Mouse (Mus musculus) urinary bladder, adult 2 months (tissue): ENCODE measurements around the gene Pde4d. TPM values are rescaled to one million over a fixed set of nuclear protein-coding genes. Genes with fewer than 3 reads are reported as not detected.

Experiments
- DNase-seq: peaks from one replicate; pipeline ENCODE4 v3.0.0; 2022; ENCODE audit warnings: low spot score
- polyA plus RNA-seq: library from polyadenylated mRNA; depleted of rRNA; stranded (reverse); fragments of >200 nt; gene quantifications from 2 replicates; pipeline ENCODE4 v1.2.3, GENCODE M21; 2012

Gene Pde4d
- polyA plus RNA-seq, 1 experiment = 21.4 TPM

DNA sequence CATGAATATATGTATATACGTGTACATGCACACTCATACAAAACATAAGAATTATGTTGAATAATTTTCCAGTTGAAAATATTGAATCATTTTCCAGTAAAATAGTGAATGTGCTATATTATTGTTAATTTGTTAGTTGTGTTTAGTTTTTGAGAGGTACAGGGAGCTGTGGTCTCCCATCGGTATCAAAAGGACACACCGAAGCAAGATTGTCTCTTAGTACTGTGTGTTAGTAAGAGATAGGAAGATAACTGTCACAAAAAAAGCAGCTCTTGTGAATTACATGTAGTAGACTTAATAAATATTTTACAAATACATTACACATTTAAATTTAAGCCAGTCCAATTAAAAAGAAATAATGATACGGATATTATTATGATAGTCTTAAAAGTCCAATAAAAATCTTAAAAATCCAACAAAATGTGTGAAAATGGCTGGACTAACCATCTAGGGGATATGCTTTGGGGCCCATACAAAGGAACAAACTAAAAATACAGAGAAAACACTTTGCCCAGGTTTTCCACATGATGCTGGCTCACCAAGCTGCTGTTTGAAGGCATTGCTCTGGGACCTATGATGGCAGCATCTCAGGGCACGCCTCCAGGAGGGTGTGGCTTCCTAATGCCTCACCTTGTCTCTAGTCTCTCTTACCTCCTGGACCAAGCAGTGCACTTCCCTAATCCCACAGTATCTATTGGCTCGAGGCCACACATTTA is 1441.6 kb downstream of the Pde4d start:
- no peak for DNase-seq

DNA sequence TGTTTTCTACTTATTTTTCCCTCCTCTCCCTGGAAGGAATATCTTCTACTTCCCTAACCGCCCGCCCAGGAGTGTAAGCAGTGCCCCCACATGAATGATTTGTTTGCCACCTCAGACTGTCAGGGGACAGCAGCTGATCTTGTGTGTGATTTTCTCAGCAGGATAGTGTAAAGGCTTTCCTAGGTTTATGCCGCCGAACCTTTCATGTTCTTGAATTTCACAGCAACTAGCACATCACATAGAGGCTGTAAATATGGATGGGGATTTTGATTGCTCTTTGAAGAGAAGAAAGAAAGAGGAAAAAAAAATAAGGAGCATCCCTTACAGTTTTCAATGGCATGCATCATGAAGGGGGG is 1442.1 kb downstream of the Pde4d start:
- DNase-seq = no peak

DNA sequence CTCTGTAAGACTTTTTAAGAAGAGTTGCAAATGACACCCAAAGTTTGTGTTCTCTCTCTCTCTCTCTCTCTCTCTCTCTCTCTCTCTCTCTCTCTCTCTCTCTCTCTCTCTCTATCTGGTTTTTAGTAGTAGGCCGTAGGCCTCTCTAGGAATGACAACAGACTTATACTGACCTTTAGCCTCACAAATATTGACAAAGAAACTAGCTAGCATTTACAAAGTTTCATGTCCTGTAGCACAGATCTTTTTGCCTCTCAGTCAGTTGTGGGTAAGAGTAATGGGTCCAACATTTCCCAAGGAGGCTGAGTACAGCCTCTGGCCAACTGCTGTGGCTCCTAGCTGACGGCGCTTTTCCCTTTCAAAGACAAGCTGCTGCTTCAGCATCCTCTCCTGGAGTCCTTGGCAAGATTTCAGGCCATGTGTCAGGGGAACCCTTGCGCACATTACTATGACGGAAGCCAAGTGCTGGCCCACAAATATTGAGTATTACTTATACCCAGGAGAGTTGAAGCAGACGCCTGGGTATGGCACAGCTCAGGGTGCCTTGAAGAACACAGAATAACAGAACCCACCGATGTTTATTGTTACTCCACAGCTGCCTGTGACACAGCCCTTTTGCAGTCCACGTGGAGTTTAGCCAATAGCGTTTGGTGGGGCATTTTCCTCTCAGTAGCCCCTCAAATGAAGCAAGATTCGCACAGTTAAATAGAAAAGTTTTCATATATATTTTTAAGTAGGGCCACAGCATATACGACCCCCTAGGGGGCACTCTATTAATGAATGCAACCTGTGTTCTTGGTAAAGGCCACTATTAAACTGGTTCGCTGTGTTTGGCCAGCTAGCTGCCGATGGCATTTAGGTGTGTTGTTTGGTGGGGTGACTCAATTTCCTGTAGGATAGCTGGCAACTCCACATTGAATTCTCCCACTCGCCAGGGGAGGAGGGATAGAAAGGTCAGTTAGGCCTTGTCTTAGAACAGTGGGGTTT is 1450.0 kb downstream of the Pde4d start:
- no peak for DNase-seq

DNA sequence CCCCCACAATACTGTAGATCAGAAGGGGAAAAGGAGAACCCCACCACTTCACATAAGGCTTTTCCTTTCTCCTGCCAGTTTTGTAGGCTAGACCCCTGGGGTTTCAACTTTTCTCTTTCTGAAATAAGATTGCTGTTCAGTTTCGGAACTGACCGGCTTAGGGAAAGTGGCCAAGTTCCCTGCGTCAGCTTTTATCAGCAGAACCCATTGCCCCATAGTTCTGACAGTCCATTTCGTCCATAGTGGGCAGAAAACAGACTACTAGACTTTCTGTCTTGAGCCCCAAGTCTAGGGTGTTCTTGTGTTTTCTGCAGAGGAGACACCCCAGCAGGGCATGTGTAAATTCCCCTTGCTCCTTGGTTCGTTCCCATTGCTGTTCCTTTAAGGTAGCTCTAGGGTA is 1452.1 kb downstream of the Pde4d start:
- no peak for DNase-seq

DNA sequence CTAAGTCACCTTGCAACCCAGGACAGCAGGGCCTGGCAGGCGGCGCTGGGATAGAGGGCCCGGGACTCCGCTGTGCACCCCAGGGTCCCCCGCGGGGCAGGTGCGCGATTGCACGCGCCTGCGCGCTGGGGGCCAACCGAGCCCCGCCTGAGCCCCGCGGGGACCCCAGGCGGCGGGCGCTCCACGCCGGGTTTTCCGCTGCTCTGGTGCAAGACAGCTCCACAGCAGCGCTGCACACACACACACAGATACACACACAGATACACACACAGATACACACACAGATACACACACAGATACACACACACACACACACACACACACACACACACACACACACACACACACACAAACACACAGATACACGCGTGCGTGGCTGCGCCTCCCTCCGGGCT is 1452.7 kb downstream of the Pde4d start:
- peak; percentile 48 for DNase-seq

DNA sequence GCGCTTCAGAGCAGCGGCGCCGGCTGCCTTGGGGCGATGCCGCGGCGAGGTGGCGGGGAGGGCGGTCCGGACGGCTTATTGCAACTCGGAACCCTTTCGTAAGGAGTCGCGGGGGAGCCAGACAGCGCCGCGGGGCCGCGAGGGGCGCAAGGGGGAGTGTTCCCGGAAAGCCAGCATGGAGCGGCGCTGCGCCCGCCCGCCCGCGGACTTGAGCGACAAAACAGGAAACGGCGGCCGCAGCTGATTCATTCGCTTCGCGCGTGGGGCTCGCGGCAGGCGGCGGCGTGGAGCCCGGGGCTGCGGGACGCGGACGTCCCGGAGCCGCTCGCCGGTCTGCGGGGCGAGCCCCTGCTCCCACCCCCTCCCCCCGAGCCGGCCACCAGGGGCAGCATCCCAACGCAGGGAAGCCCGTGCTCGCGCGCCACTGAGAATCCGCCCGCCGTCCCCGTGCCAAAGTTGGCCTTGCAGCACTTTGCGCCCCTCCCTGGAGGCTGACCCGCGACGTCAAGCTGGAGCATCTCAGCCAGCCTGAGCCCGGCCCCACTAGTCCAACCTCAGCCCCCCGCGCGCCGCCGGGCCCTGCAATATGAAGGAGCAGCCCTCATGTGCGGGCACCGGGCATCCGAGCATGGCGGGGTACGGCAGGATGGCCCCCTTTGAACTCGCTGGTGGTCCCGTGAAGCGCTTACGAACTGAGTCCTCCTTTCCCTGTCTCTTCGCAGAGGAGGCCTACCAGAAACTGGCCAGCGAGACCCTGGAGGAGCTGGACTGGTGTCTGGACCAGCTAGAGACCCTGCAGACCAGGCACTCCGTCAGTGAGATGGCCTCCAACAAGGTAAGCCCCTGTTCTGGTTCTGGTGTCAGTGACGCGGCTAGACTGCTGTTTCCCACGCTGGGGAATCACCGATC is 1453.4 kb downstream of the Pde4d start:
- peak; percentile 69 for DNase-seq

DNA sequence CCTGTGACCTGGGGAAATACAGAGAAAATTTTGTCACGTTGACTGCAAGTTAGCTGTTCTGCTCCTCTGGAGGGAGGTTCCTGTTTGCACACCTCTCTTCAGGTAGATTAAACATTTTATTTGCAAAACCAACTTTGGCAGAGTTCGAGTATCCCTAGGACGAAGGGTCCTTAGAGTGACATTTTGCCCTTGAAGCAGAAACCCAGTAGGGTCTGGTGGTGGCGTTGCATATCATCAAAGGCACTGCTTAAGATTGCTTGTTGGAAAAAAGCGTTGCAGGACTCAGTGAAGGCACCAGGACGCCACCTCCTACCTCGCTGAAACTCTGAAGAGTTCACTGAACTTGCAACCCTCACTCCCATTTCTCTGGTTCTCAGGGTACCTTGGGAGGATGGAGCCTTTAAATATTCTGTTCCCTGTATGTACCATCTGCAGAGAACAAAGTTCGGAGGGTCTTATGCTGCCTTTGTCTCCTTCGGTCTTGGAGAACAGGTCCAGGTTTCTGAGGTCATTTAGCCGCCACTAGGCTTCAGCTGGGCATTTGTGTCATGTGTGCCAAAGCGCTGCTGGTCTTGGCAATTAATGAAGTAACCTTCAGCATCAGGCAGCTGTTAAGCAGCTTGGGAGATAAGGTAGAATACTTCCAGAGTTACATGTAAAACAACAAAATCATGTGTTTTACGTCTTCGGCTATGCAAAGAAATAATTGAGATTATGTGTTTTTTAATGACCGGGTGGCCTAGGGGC is 1454.2 kb downstream of the Pde4d start:
- no peak for DNase-seq

DNA sequence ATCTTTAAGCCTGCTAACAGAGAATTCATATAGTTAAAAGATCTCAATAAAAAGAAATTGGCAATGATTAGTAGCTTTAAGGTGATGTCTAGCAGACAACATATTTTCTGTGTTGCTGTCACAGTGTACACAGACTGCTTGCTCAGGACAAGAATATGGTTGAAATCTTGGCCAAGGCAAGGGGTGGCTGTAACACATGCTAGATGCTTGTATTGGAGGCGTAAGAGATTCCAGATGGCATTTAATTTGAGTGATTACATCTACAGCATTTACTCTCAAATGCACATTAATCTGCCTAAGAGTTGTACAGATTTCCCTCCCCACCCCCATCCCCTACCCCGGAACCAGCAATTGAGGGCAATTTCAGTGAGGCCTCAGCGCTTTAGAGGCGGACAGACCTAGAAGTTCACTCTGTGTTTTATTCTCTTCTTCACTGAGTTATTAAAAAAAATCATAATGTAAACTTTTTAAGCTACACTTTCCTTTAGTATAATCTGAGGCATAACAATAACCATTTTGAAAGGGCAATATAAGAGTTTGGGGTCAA is 1456.7 kb downstream of the Pde4d start:
- no peak for DNase-seq

DNA sequence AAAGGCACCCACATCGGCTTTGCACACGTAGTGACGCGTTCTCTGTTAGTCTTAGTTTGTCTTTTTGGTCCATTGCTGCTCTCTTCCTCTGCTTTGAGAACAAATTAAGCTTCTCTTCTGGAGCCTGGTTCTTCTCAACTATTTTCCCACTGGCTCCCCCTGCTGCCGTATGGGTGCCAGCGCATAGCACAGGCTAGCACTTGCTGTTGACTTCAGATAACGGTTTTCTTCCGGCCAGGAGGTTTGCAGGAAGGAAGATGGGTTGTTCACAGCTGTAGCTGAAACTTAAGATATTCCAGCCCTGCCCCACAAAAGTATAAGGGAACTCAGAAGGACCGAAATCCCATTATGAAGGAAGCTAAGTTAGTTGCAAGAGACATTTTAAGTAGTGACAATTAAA is 1457.9 kb downstream of the Pde4d start:
- no peak for DNase-seq

DNA sequence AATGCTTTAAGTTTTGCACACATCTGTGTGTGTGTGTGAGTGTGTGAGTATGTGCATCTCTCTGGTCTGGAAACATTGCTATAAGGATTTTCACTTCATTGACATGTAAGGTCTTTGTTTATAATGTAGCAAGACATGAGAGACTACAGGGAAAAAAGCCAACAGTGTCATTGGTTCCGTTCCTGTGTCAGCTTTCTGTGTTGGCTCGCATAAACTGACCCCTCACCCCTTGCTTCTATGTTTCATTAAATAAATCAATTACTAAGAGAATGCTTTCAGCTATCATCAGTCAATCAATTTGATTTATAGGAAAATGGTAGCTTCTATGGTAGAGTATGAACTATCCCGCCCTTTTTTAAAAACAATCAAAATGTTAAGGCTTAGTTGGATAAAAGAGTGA is 1458.6 kb downstream of the Pde4d start:
- no peak for DNase-seq

DNA sequence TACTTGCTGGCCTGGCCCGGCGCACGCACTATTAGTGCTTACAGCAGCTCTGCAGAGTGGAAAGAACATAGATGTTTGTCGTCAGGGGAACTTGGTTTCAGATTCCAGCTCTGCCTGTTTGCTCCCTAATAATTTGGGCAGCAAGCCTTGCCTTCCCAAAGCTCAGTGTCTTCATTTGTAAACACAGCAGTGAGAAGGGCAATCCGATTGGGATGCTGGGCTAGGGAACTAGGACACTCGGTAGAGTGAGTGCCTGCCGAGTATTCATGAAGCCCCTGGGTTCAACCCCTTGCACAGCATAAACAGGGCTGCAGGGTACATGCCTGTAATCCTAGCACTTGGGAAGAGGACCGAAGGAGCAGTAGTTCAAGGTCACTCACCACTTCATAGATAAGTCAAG is 1459.4 kb downstream of the Pde4d start:
- no peak for DNase-seq

DNA sequence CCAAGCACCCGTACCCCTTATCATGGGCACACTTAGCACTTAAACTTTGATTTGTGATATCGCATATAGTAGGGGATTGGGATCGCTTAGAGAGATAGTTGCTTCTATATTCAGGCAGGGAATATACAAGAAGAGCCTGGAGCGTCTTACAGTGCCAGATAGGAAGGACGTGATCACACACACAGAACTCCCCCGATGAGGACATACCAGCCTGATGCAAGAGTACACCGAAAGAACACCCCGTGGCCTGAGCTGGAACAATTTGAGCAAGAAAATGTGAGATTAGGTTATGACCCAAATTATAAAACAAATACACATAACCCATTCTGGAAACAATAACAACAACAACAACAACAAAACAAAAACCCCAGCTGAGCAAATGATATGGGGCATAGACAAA is 1461.2 kb downstream of the Pde4d start:
- no peak for DNase-seq

DNA sequence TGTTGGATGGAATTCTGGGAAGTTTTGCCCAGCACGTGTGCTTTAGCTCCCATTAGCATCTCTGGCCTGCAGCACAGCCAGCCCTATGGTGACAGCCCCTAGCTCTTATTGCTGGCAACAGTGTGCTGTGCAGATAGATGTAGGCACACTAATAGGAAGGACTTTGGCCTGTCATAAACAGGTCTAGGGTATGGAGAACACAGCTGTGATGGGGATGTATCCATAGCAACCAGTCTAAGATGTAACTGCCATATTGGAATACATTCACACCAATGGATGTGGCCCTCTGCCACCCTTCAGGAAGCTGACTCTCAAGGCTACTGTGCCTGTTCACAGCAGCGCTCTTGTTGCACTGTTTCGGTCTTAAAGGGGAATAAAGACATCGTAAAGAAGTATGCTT is 1462.9 kb downstream of the Pde4d start:
- no peak for DNase-seq

DNA sequence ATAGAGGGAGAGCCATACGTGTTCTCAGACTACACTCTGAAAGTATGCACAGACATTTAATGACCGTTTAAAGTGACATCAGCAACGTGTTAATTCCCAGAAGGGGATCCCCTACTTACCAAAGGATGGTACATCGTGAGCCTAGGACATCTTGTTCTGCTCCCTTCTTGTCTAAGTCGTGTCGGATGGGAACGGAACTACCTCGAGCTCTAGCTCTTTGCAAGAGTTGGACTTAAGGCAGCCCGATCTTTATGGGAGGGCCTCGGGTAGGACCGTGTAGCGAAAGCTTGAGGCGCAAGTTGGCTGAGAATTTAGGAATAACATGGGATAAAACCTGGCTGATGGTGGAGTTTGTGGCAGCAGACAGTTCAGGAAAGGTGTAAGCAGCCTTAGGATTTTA is 1464.5 kb downstream of the Pde4d start:
- no peak for DNase-seq

DNA sequence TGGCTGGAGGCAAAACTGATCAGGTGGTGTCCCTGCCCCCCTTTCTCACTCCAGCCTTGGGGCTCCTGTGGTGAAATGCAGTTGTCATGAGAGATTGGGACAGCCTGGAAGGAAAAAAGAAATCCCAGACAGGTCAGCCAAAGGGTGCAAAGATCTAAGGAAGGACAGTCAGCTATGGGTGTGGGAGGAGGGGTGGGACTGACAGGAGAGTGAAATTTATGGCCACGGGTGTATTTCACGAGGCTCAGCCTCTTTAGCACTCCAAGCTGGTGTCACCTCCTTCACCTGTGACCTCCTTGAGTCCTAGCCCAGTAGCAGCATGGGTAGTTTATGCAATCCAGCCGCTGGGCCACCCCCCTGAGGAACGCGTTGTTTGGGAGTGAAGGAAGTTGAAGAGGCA is 1465.1 kb downstream of the Pde4d start:
- DNase-seq = no peak

DNA sequence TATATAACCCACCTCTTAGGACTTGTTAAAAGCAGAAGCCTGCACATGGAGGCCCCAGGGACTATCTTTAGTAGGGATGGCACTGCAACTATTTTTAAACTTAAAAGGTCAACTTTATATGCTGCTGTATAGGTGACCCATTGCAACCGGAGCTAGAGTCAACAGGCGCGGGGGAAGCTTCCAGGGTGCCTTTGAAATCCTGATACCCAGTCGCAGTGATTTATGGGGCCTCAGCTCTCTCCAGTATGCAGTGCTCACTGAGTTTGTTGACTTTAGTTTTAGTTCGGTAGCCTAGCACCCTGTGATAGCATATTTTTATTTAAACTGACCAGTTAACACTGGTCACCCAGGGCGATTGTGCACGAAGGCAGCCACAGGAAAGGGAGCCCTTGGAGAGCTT is 1465.8 kb downstream of the Pde4d start:
- no peak for DNase-seq

DNA sequence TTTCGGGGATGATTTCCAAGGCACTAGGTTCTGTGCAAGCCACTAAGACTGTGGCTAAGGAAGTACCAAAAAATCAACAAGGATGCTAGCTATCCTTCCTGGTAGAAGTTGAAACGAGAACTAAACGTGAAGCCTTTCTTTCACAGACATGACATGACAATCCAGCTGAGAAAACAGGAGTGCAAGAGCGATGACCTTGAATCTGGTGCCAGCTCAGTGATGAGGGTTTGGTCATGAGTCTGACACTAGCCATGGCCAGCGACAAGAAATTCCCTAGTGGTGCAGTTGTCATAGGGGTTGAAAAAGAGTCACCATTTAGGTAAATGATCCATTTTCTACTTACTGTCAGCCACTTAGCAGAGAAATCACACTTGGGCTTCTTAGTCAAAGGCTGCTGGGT is 1466.2 kb downstream of the Pde4d start:
- no peak for DNase-seq

DNA sequence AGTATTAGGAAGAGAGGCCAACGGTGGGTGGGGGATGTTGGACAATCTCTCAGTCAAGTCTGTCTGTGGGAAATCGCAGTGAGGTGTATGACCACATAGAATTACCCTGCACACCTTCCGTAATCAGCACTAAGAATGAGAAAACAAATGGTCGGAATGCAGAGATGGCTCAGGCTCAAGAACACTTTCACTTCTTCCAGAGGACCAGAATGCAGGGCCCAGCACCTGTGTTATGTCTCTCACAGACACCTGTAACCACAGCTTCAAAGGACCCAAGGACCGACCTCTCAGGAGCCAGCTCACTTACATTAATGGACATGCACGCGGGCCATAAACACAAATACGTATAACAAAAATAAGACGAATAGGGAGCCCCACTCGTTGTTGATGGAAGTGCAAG is 1467.8 kb downstream of the Pde4d start:
- no peak for DNase-seq

DNA sequence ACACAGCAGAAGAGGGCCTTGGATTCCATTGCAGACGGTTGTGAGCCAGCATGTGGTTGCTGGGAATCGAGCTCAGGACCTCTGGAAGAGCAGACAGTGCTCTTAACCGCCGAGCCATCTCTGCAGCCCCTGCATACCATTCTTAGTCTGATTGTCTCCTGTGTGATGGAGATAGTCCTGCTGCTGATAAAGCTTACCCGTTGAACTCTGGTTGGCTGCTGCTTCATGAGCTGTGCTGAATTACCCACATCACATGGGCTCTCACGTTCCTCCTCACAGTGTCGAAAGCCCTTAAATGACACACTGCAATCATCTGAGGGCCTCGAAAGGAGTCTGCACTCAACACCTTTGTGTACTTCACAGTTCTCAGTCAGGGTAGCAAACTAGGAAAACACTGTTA is 1468.9 kb downstream of the Pde4d start:
- DNase-seq = no peak

DNA sequence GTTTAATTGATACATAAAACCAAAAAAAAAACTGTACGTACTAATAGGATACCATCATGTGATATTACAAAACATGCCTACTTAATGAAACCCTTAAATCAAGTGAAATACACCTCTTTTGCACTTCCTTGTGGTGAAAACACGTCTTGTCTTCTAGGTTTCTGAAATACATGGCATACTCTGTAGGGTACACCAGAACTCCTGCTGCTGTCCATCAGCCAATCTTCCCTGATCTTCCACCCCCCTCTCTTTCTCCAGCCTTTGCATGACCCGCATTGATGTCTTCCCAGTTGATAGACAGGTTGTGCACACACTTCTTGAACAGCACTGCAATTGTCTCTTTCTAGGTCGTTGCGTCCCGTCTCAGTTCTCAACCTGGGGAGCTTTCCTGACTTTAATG is 1470.5 kb downstream of the Pde4d start:
- DNase-seq = no peak
